8 mouse cellular contexts compared by ENCODE assay signal in genomic region chr3:94482764-94483385, GRCm38 (mm10). TPM values are rescaled to one million over a fixed set of nuclear protein-coding genes. Genes with fewer than 3 reads are reported as not detected.
A peak's percentile ranks its signal among the peaks of the same experiment; 100 is the strongest.
DNase-seq lines count a peak whose midpoint lies in the region; ATAC-seq and TF ChIP-seq lines count a peak whose summit lies in the region.

No protein-coding gene starts in this region.

- 78% methylated on average over 17 of the region's 17 CpGs for WGBS in liver, postnatal 0 days (ENCODE audit: insufficient replicate concordance)
- 75% methylated on average over 17 of the region's 17 CpGs for WGBS in liver, embryonic 11.5 days
- 73% methylated on average over 17 of the region's 17 CpGs for WGBS in large intestine, adult 2 months
- WGBS in neural tube, embryonic 15.5 days = 80% methylated on average over 17 of the region's 17 CpGs
- 88% methylated on average over 17 of the region's 17 CpGs for WGBS in kidney, embryonic 14.5 days

- H3K36me3 ChIP-seq in liver, postnatal 0 days (replicated peaks; ENCODE audit: insufficient read depth, low read length) = no peaks in the 10 kb centered on the region
- no peaks in the 10 kb centered on the region for H3K36me3 ChIP-seq in liver, embryonic 11.5 days (ENCODE audit: control insufficient read depth, insufficient read depth, low read length)
- peaks cover 40% of the 10 kb centered on the region for H3K36me3 ChIP-seq in neural tube, embryonic 15.5 days
- no peaks in the 10 kb centered on the region for H3K36me3 ChIP-seq in kidney, embryonic 14.5 days (ENCODE audit: control insufficient read depth, insufficient read depth, low read length)

- no peak for TF ChIP-seq CTCF in liver, postnatal 0 days (IDR thresholded peaks at IDR 0.05; ENCODE audit: low read depth)

- H3K4me2 ChIP-seq in liver, postnatal 0 days (ENCODE audit: low read depth, low read length) = no peak overlapping the region
- H3K4me2 ChIP-seq in liver, embryonic 11.5 days = no peak overlapping the region
- H3K4me2 ChIP-seq in neural tube, embryonic 15.5 days = 0 out of 2 replicates have a peak overlapping the region, but pooled peaks have one; percentile 48
- no peak overlapping the region for H3K4me2 ChIP-seq in kidney, embryonic 14.5 days (replicated peaks; ENCODE audit: low read depth, low read length)

- ATAC-seq in liver, postnatal 0 days = 0 out of 2 replicates have a peak, but pooled peaks have one; percentile 18
- ATAC-seq in liver, embryonic 11.5 days (replicated peaks; ENCODE audit: low FRiP score) = no peak
- ATAC-seq in neural tube, embryonic 15.5 days (ENCODE audit: low FRiP score) = no peak
- no peak for ATAC-seq in kidney, embryonic 14.5 days (ENCODE audit: low FRiP score, low TSS enrichment)

- H3K9me3 ChIP-seq in liver, postnatal 0 days (ENCODE audit: low read length) = no peaks in the 10 kb centered on the region
- H3K9me3 ChIP-seq in liver, embryonic 11.5 days (ENCODE audit: control insufficient read depth, low read length) = no peaks in the 10 kb centered on the region
- no peaks in the 10 kb centered on the region for H3K9me3 ChIP-seq in neural tube, embryonic 15.5 days (replicated peaks)
- no peaks in the 10 kb centered on the region for H3K9me3 ChIP-seq in kidney, embryonic 14.5 days (ENCODE audit: control insufficient read depth, low read length)

- H3K9ac ChIP-seq in liver, postnatal 0 days (replicated peaks) = no peak overlapping the region
- no peak overlapping the region for H3K9ac ChIP-seq in liver, embryonic 11.5 days (ENCODE audit: low read depth, low read length)
- no peak overlapping the region for H3K9ac ChIP-seq in neural tube, embryonic 15.5 days (replicated peaks)
- H3K9ac ChIP-seq in kidney, embryonic 14.5 days (ENCODE audit: low read depth, low read length) = no peak overlapping the region

- peaks cover 24% of the 10 kb centered on the region for H3K27me3 ChIP-seq in liver, postnatal 0 days (ENCODE audit: insufficient read depth, low read length)
- H3K27me3 ChIP-seq in liver, embryonic 11.5 days (replicated peaks; ENCODE audit: control insufficient read depth, insufficient read depth, low read length) = peaks cover 36% of the 10 kb centered on the region
- H3K27me3 ChIP-seq in neural tube, embryonic 15.5 days (replicated peaks) = no peaks in the 10 kb centered on the region
- H3K27me3 ChIP-seq in kidney, embryonic 14.5 days (ENCODE audit: control insufficient read depth, insufficient read depth, low read length) = peaks cover 20% of the 10 kb centered on the region

- H3K4me1 ChIP-seq in liver, postnatal 0 days (ENCODE audit: insufficient read depth) = no peaks in the 10 kb centered on the region
- no peaks in the 10 kb centered on the region; the same call in 1 of the 2 replicates for H3K4me1 ChIP-seq in liver, embryonic 11.5 days (replicated peaks; ENCODE audit: control insufficient read depth, insufficient read depth, low read length)
- peaks cover 81% of the 10 kb centered on the region for H3K4me1 ChIP-seq in neural tube, embryonic 15.5 days
- H3K4me1 ChIP-seq in kidney, embryonic 14.5 days (ENCODE audit: control insufficient read depth, insufficient read depth, low read length) = 0 out of 2 replicates have a peak, but pooled peaks cover 3% of the 10 kb centered on the region

- TF ChIP-seq EP300 in liver, postnatal 0 days (IDR thresholded peaks at IDR 0.05; ENCODE audit: low read depth) = no peak

- no peak overlapping the region for H3K27ac ChIP-seq in liver, postnatal 0 days (ENCODE audit: low read depth)
- no peak overlapping the region for H3K27ac ChIP-seq in liver, embryonic 11.5 days (ENCODE audit: low read depth, low read length)
- H3K27ac ChIP-seq in neural tube, embryonic 15.5 days (replicated peaks) = peak overlapping the region; percentile 83
- no peak overlapping the region for H3K27ac ChIP-seq in kidney, embryonic 14.5 days (ENCODE audit: low read depth, low read length)

- H3K4me3 ChIP-seq in liver, postnatal 0 days (ENCODE audit: low read depth, low read length) = no peak overlapping the region
- no peak overlapping the region for H3K4me3 ChIP-seq in liver, embryonic 11.5 days (ENCODE audit: low read depth, low read length)
- H3K4me3 ChIP-seq in neural tube, embryonic 15.5 days (replicated peaks) = no peak overlapping the region
- H3K4me3 ChIP-seq in kidney, embryonic 14.5 days (ENCODE audit: low read length) = no peak overlapping the region

- DNase-seq in liver, postnatal 0 days = peak; percentile 38
- DNase-seq in liver, embryonic 11.5 days (ENCODE audit: low spot score) = no peak
- peak; percentile 46 for DNase-seq in c-Kit-positive CD71-negative TER-119-negative erythroid progenitor cells, embryonic 14.5 days (ENCODE audit: low read depth)
- peak; percentile 60 for DNase-seq in large intestine, adult 2 months (ENCODE audit: low read depth, low spot score)
- no peak for DNase-seq in T-cell, adult 2 months (ENCODE audit: low spot score)
- DNase-seq in spleen, postnatal 10 days (ENCODE audit: low spot score in 2 of 2) = no peak

RNA-seq across cellular contexts. Expression of gene Riiad1, which starts 2.7 kb away (rescaled TPM):
- 0.34 TPM in 1 of 2 replicates, not detected in the other for polyA plus RNA-seq in liver, postnatal 0 days (2015; fragmentation: Nextera tagmentation; extraction: Ambion mirVana)
- polyA plus RNA-seq in liver, embryonic 11.5 days (2014; fragmentation: Nextera tagmentation; extraction: Ambion mirVana) = 0.53 TPM in 1 of 2 replicates, not detected in the other
- 0.36 and 0.86 TPM in 2 replicates for polyA plus RNA-seq in large intestine, adult 2 months (2012; rRNA removed)
- polyA plus RNA-seq in neural tube, embryonic 15.5 days (2015; fragmentation: Nextera tagmentation; extraction: Ambion mirVana) = 14.1 and 16.1 TPM in 2 replicates
- polyA plus RNA-seq in kidney, embryonic 14.5 days (2014; fragmentation: Nextera tagmentation; extraction: Ambion mirVana) = 0.91 and 1.7 TPM in 2 replicates

RNA-seq across cellular contexts. Expression of gene Celf3, which starts 4.8 kb away (rescaled TPM):
- 0.04 and 0.06 TPM in 2 replicates for polyA plus RNA-seq in liver, postnatal 0 days (2015; fragmentation: Nextera tagmentation; extraction: Ambion mirVana)
- 2.9 and 3.8 TPM in 2 replicates for polyA plus RNA-seq in liver, embryonic 11.5 days (2014; fragmentation: Nextera tagmentation; extraction: Ambion mirVana)
- 6.4 and 8.6 TPM in 2 replicates for polyA plus RNA-seq in large intestine, adult 2 months (2012; rRNA removed)
- 157 and 210 TPM in 2 replicates for polyA plus RNA-seq in neural tube, embryonic 15.5 days (2015; fragmentation: Nextera tagmentation; extraction: Ambion mirVana)
- 0.34 and 0.53 TPM in 2 replicates for polyA plus RNA-seq in kidney, embryonic 14.5 days (2014; fragmentation: Nextera tagmentation; extraction: Ambion mirVana)

RNA-seq across cellular contexts. Expression of gene Oaz3, which starts 39.2 kb away (rescaled TPM):
- polyA plus RNA-seq in liver, postnatal 0 days (2015; fragmentation: Nextera tagmentation; extraction: Ambion mirVana) = 0.15 and 0.38 TPM in 2 replicates
- 0.51 and 0.53 TPM in 2 replicates for polyA plus RNA-seq in liver, embryonic 11.5 days (2014; fragmentation: Nextera tagmentation; extraction: Ambion mirVana)
- 0.31 TPM in 1 of 2 replicates, not detected in the other for polyA plus RNA-seq in large intestine, adult 2 months (2012; rRNA removed)
- 0.78 and 0.97 TPM in 2 replicates for polyA plus RNA-seq in neural tube, embryonic 15.5 days (2015; fragmentation: Nextera tagmentation; extraction: Ambion mirVana)
- 0.28 and 0.40 TPM in 2 replicates for polyA plus RNA-seq in kidney, embryonic 14.5 days (2014; fragmentation: Nextera tagmentation; extraction: Ambion mirVana)

RNA-seq across cellular contexts. Expression of gene Mrpl9, which starts 39.8 kb away (rescaled TPM):
- 27.4 and 28.7 TPM in 2 replicates for polyA plus RNA-seq in liver, postnatal 0 days (2015; fragmentation: Nextera tagmentation; extraction: Ambion mirVana)
- 84.9 and 87.3 TPM in 2 replicates for polyA plus RNA-seq in liver, embryonic 11.5 days (2014; fragmentation: Nextera tagmentation; extraction: Ambion mirVana)
- 33.9 and 37.9 TPM in 2 replicates for polyA plus RNA-seq in large intestine, adult 2 months (2012; rRNA removed)
- polyA plus RNA-seq in neural tube, embryonic 15.5 days (2015; fragmentation: Nextera tagmentation; extraction: Ambion mirVana) = 61.8 and 63.3 TPM in 2 replicates
- 71.3 and 73.7 TPM in 2 replicates for polyA plus RNA-seq in kidney, embryonic 14.5 days (2014; fragmentation: Nextera tagmentation; extraction: Ambion mirVana)

Comparison
In these comparisons a context has a peak if more than half of its experiments do, and no peak if none do; other contexts are left out.
1. DNase-seq: peak in liver, postnatal 0 days (single experiment), c-Kit-positive CD71-negative TER-119-negative erythroid progenitor cells, embryonic 14.5 days (single experiment) and large intestine, adult 2 months (single experiment); none in liver, embryonic 11.5 days (single experiment), T-cell, adult 2 months (single experiment) and spleen, postnatal 10 days (0 of 2).
2. RNA of gene Celf3, which starts 4.8 kb away (polyA plus RNA-seq): 157 to 210 TPM in neural tube, embryonic 15.5 days; 6.4 to 8.6 TPM in large intestine, adult 2 months, 2.9 to 3.8 TPM in liver, embryonic 11.5 days, 0.34 to 0.53 TPM in kidney, embryonic 14.5 days and 0.04 to 0.06 TPM in liver, postnatal 0 days; every median in the first group is over 10 times any median in the second.